Mouse (Mus musculus) frontal cortex, adult 2 months (tissue): ENCODE measurements around the gene Dnajc12. TPM values are rescaled to one million over a fixed set of nuclear protein-coding genes. Genes with fewer than 3 reads are reported as not detected.
"Not testable (repeated sequence)": the region's sequence is repeated elsewhere in the genome, so short reads cannot be mapped to it uniquely, and the experiment has no call there.

Source experiments
- DNase-seq, 2 experiments: peaks; one replicate each; pipeline ENCODE4 v3.0.0; 2022; ENCODE audit warnings: low spot score in 1 of 2; ENCODE audit errors: extremely low spot score in 1 of 2
- polyA plus RNA-seq: library from polyadenylated mRNA; depleted of rRNA; stranded (reverse); fragments of >200 nt; gene quantifications from 2 replicates; pipeline ENCODE4 v1.2.3, GENCODE M21; 2012; rRNA removed

Gene Dnajc12
- polyA plus RNA-seq, 1 experiment, result 23.4 TPM

- peak; percentile 96 to 100 for DNase-seq
Observed at GRCm38 (mm10) chr10:63429380-63429779, 47.1 kb downstream of the Dnajc12 start.

- DNase-seq, result peak; percentile 88 to 90
Observed at GRCm38 (mm10) chr10:63429785-63430305, 47.6 kb downstream of the Dnajc12 start, which contains the start of gene Ctnna3. Gene Ctnna3, plus strand, starts transcription at chr10:63430098.

GRCm38 (mm10) chr10:63431221-63431736, 49.0 kb downstream of the Dnajc12 start:
- no peak for DNase-seq

- no peak for DNase-seq
Observed at GRCm38 (mm10) chr10:63432099-63432498, 49.9 kb downstream of the Dnajc12 start.

GRCm38 (mm10) chr10:63432887-63433286, 50.6 kb downstream of the Dnajc12 start:
- DNase-seq, result no peak

GRCm38 (mm10) chr10:63438736-63439262, 56.6 kb downstream of the Dnajc12 start:
- DNase-seq, result no peak

GRCm38 (mm10) chr10:63439694-63440228, 57.5 kb downstream of the Dnajc12 start:
- DNase-seq, result no peak

GRCm38 (mm10) chr10:63444602-63445387, 62.6 kb downstream of the Dnajc12 start:
- DNase-seq, result not testable (repeated sequence)

- no peak for DNase-seq
Observed at GRCm38 (mm10) chr10:63453926-63454325, 71.7 kb downstream of the Dnajc12 start.

- no peak for DNase-seq
Observed at GRCm38 (mm10) chr10:63455110-63455878, 73.1 kb downstream of the Dnajc12 start.

- no peak for DNase-seq
Observed at GRCm38 (mm10) chr10:63457292-63458128, 75.3 kb downstream of the Dnajc12 start.

Other genes starting within 250 kb of the Dnajc12 start
- 1.9 and 2.0 TPM in 2 replicates for gene Mypn, start 178.5 kb upstream of the Dnajc12 start, polyA plus RNA-seq
- 31.8 and 33.7 TPM in 2 replicates for gene Herc4, start 138.6 kb upstream of the Dnajc12 start, polyA plus RNA-seq
- 11.8 and 12.9 TPM in 2 replicates for gene Sirt1, start 739 bp upstream of the Dnajc12 start, polyA plus RNA-seq
- not detected in 2 replicates for gene Gm7075, start 39.3 kb downstream of the Dnajc12 start, polyA plus RNA-seq
- gene Ctnna3, start 47.7 kb downstream of the Dnajc12 start, polyA plus RNA-seq, result 0.46 and 0.70 TPM in 2 replicates